Mouse (Mus musculus) gastrocnemius, postnatal 10 days (tissue): ENCODE data around the gene Itpkc. TPM values are rescaled to one million over a fixed set of nuclear protein-coding genes. Genes with fewer than 3 reads are reported as not detected.

ENCODE experiments used
- DNase-seq: peaks from one replicate; pipeline ENCODE4 v3.0.0; 2021; ENCODE audit warnings: mixed read lengths
- total RNA-seq, 2 experiments: library from RNA; stranded (reverse); gene quantifications; 2 replicates each; pipeline ENCODE4 v1.2.3; 2021

Itpkc gene
- total RNA-seq, 2 experiments from 2014 or later, result 4.3 to 6.3 TPM

- DNase-seq, result no peak
Observed at GRCm38 (mm10) chr7:27192434-27192833, 36.0 kb downstream of the Itpkc start.

- DNase-seq, result no peak
Observed at GRCm38 (mm10) chr7:27189271-27189931, 39.1 kb downstream of the Itpkc start.

- no peak for DNase-seq
Observed at GRCm38 (mm10) chr7:27185986-27186385, 42.5 kb downstream of the Itpkc start.

GRCm38 (mm10) chr7:27184964-27185363, 43.5 kb downstream of the Itpkc start:
- peak; percentile 42 for DNase-seq

GRCm38 (mm10) chr7:27182498-27182897, 46.0 kb downstream of the Itpkc start:
- DNase-seq, result no peak

- no peak for DNase-seq
Observed at GRCm38 (mm10) chr7:27180837-27181695, 47.4 kb downstream of the Itpkc start, which contains the start of the genes Gm21983 and Mia. Gene Gm21983 (minus strand): TSS chr7:27181086. Gene Mia (minus strand): TSS chr7:27181157.

GRCm38 (mm10) chr7:27180036-27180435, 48.4 kb downstream of the Itpkc start:
- DNase-seq, result peak; percentile 73

GRCm38 (mm10) chr7:27179217-27179918, 49.1 kb downstream of the Itpkc start:
- DNase-seq, result no peak

- peak; percentile 95 for DNase-seq
Observed at GRCm38 (mm10) chr7:27178324-27179216, 49.9 kb downstream of the Itpkc start, which contains the start of gene Rab4b. Gene Rab4b (minus strand): TSS chr7:27178896.

- no peak for DNase-seq
Observed at GRCm38 (mm10) chr7:27177942-27178323, 50.5 kb downstream of the Itpkc start.

GRCm38 (mm10) chr7:27174896-27175295, 53.6 kb downstream of the Itpkc start:
- no peak for DNase-seq

- DNase-seq, result no peak
Observed at GRCm38 (mm10) chr7:27174496-27174895, 54.0 kb downstream of the Itpkc start.

GRCm38 (mm10) chr7:27170981-27171380, 57.5 kb downstream of the Itpkc start:
- no peak for DNase-seq

GRCm38 (mm10) chr7:27168371-27168770, 60.1 kb downstream of the Itpkc start:
- no peak for DNase-seq

- no peak for DNase-seq
Observed at GRCm38 (mm10) chr7:27167475-27168094, 60.9 kb downstream of the Itpkc start.

GRCm38 (mm10) chr7:27166614-27167474, 61.6 kb downstream of the Itpkc start, which contains the start of gene Egln2:
Gene Egln2 (minus strand): TSS chr7:27166802.
- DNase-seq, result peak; percentile 98

GRCm38 (mm10) chr7:27166229-27166613, 62.2 kb downstream of the Itpkc start:
- DNase-seq, result peak; percentile 89

- no peak for DNase-seq
Observed at GRCm38 (mm10) chr7:27165696-27166095, 62.8 kb downstream of the Itpkc start.

- no peak for DNase-seq
Observed at GRCm38 (mm10) chr7:27165007-27165655, 63.3 kb downstream of the Itpkc start.
